Mouse (Mus musculus): ENCODE measurements around the gene Sorbs2. TPM values are rescaled to one million over a fixed set of nuclear protein-coding genes. Genes with fewer than 3 reads are reported as not detected.

Gene Sorbs2
- total and polyA plus RNA-seq, 2 experiments from 2014 or later = 33.2 to 88.8 TPM

DNA sequence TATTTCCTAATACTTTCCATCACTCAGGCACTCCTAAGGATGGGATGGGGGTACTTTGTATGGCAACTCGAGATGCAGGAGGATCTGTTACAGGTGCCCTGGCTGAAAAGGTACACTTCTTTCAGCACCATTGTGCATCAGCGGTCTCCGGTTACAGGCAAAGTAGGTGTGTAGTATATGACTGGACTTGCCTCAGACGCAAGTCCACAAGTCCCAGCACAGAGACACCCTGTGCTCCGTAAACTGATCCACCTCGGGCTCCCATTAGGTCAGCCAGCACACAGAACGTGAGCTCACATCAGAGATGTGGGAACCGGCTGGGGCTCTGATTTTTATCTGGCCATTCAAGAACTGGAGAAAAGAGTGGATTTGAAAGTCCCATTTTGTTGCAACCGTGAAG lies 29.0 kb downstream of the Sorbs2 start:
- WGBS = 89% methylated on average over 9 of the region's 9 CpGs
- no peak for ATAC-seq

DNA sequence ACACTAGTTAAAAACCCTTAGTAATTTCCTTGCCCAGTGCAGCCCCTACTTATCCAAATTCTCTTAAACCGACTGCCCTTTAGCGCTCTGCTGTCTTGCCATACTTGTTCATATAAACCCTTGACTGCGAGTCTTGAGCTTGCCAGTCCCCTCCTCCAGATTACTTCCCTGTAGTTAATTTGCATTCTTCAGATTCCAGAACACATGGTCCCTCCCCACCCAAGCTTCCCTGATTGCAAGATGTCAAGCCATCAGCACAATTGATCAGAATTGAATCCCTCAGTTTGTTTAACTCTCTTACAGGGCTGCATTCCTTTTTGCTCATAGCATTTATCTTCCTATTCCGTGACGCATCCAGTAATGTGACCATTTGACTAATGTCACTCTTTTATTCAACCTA lies 32.9 kb downstream of the Sorbs2 start:
- no peak overlapping the region for H3K27ac ChIP-seq (ENCODE audit: low read depth, low read length)
- no peaks in the 10 kb centered on the region for H3K27me3 ChIP-seq (ENCODE audit: insufficient read depth, low read length)
- no peak for TF ChIP-seq CTCF (IDR thresholded peaks at IDR 0.05; ENCODE audit: low read depth)
- no peaks in the 10 kb centered on the region for H3K9me3 ChIP-seq (ENCODE audit: low read length)
- no peak overlapping the region for H3K4me3 ChIP-seq (ENCODE audit: low read depth, low read length)
- no peak overlapping the region for H3K9ac ChIP-seq
- WGBS = 66% methylated on average over 5 of the region's 5 CpGs
- DNase-seq (no peak), ATAC-seq (no peak)
- H3K4me1 ChIP-seq (ENCODE audit: insufficient read depth) = no peaks in the 10 kb centered on the region
- H3K4me2 ChIP-seq (ENCODE audit: low read depth) = no peak overlapping the region
- no peaks in the 10 kb centered on the region for H3K36me3 ChIP-seq (ENCODE audit: insufficient read depth)

More for the DNA sequence above, 29.0 kb downstream of the Sorbs2 start:
- Histone ChIP-seq H3K27ac (ENCODE audit: low read depth, low read length) (no peak overlapping the region), H3K4me2 (ENCODE audit: low read depth) (no peak overlapping the region), H3K9ac (no peak overlapping the region), H3K27me3 (ENCODE audit: insufficient read depth, low read length) (no peaks in the 10 kb centered on the region), H3K4me3 (ENCODE audit: low read depth, low read length) (no peak overlapping the region), H3K36me3 (ENCODE audit: insufficient read depth) (no peaks in the 10 kb centered on the region), H3K9me3 (ENCODE audit: low read length) (no peaks in the 10 kb centered on the region), H3K4me1 (ENCODE audit: insufficient read depth) (no peaks in the 10 kb centered on the region)
- TF ChIP-seq CTCF (IDR thresholded peaks at IDR 0.05; ENCODE audit: low read depth) = no peak
- DNase-seq = no peak

DNA sequence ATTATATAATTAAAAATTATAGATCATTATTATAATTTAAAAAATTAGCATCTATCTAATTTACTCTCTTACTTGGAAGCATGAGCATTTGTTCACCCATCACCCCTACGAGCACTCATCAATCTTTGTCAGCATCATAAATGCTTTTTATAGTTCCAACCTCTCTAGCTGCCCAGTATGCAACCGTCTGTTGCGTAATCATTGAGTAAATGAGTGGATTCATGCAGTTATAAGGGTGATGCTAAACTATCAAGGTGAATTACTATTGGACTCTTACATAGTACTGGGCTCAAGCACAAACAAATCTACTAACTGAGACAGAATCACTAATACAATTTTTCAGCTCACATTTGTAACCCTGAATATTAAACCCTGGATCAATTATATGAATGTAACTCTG lies 44.6 kb downstream of the Sorbs2 start:
- no peak for TF ChIP-seq CTCF (IDR thresholded peaks at IDR 0.05; ENCODE audit: low read depth)
- WGBS = 92% methylated on average over 3 of the region's 3 CpGs
- Histone ChIP-seq H3K4me3 (ENCODE audit: low read depth, low read length) (no peak overlapping the region), H3K27ac (ENCODE audit: low read depth, low read length) (no peak overlapping the region), H3K9ac (no peak overlapping the region), H3K36me3 (ENCODE audit: insufficient read depth) (no peaks in the 10 kb centered on the region), H3K27me3 (ENCODE audit: insufficient read depth, low read length) (no peaks in the 10 kb centered on the region), H3K9me3 (ENCODE audit: low read length) (no peaks in the 10 kb centered on the region), H3K4me2 (ENCODE audit: low read depth) (no peak overlapping the region), H3K4me1 (ENCODE audit: insufficient read depth) (no peaks in the 10 kb centered on the region)
- no peak for ATAC-seq
- no peak for DNase-seq

DNA sequence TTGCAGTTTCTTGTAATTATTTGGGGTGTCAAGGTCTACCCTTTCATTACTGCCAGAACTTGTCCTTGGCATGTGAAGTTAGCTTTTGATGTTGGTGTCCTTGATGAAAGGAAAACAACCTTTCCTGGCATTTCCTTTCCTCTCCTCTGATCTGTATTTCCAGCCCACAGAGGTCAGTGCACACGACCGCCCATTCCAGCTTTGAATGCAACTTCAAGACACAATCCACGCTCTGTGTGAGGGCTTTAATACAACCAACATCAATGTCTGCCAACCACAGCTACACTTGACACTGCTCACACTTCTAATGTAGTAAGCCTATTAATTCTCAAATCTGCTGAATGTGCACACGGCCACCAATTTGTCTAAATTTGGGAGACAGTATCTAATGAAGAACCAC lies 47.0 kb downstream of the Sorbs2 start:
- no peak overlapping the region for H3K4me2 ChIP-seq (ENCODE audit: low read depth)
- no peak overlapping the region for H3K27ac ChIP-seq (ENCODE audit: low read depth, low read length)
- H3K9ac ChIP-seq = no peak overlapping the region
- no peaks in the 10 kb centered on the region for H3K27me3 ChIP-seq (ENCODE audit: insufficient read depth, low read length)
- no peak overlapping the region for H3K4me3 ChIP-seq (ENCODE audit: low read depth, low read length)
- DNase-seq = no peak
- ATAC-seq = no peak
- WGBS = 53% methylated on average over 4 of the region's 4 CpGs
- no peaks in the 10 kb centered on the region for H3K9me3 ChIP-seq (ENCODE audit: low read length)
- peaks cover 12% of the 10 kb centered on the region; the same call in 1 of the 2 replicates for H3K4me1 ChIP-seq (ENCODE audit: insufficient read depth)
- TF ChIP-seq CTCF (IDR thresholded peaks at IDR 0.05; ENCODE audit: low read depth) = no peak
- H3K36me3 ChIP-seq (ENCODE audit: insufficient read depth) = no peaks in the 10 kb centered on the region

DNA sequence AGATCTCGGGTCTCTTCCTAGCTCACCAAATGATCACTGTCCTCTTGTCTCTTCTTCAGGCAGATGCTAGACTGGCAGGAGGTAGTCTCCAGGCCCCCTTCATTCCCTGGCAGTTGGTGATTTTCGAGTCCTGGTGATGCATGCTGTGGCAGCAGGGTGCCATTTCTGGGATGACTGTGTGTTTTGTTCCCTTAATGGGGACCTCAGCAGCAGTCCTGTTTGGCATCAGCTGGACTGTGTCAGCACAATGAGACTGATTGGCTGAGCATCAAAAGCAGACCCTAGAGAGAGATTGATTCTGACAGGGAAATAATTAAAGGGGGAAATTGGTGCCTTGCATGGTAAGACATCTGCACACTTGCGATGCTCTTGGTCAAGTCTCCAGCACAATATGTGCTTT lies 50.3 kb downstream of the Sorbs2 start:
- peak; percentile 89 for ATAC-seq
- no peak overlapping the region for H3K9ac ChIP-seq
- H3K4me1 ChIP-seq (ENCODE audit: insufficient read depth) = peaks cover 12% of the 10 kb centered on the region; the same call in 1 of the 2 replicates
- no peak overlapping the region for H3K4me3 ChIP-seq (ENCODE audit: low read depth, low read length)
- no peaks in the 10 kb centered on the region for H3K27me3 ChIP-seq (ENCODE audit: insufficient read depth, low read length)
- no peak overlapping the region for H3K4me2 ChIP-seq (ENCODE audit: low read depth)
- WGBS = 3% methylated on average over 3 of the region's 3 CpGs
- H3K27ac ChIP-seq (ENCODE audit: low read depth, low read length) = peak overlapping the region; percentile 16; the same call in 1 of the 2 replicates
- no peaks in the 10 kb centered on the region for H3K9me3 ChIP-seq (ENCODE audit: low read length)
- no peak for TF ChIP-seq CTCF (IDR thresholded peaks at IDR 0.05; ENCODE audit: low read depth)
- no peaks in the 10 kb centered on the region for H3K36me3 ChIP-seq (ENCODE audit: insufficient read depth)
- DNase-seq = peak; percentile 76

DNA sequence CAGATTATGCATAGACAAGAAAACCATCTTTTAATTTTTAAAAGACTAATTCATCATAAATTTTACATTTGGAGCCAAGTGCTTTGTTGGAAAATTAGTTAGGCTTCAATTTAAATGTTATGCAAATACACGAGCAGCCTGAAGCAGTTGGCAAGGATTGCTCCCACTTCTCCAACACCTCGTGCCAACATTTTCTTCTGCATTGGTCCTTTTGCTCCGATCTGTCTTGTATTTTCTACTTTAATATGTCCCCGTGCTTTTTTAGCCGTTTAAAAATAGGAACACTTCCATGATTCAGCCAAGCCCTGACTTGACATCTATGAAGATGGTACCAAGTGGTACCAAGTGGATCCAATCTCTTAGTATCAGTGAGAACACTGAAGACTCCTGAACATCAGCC lies 50.8 kb downstream of the Sorbs2 start:
- ATAC-seq (peak; percentile 61), DNase-seq (peak; percentile 59)
- H3K4me1 ChIP-seq (ENCODE audit: insufficient read depth) = peaks cover 12% of the 10 kb centered on the region; the same call in 1 of the 2 replicates
- H3K9ac ChIP-seq = no peak overlapping the region
- H3K27ac ChIP-seq (ENCODE audit: low read depth, low read length) = peak overlapping the region; percentile 50; the same call in 1 of the 2 replicates
- H3K36me3 ChIP-seq (ENCODE audit: insufficient read depth) = no peaks in the 10 kb centered on the region
- TF ChIP-seq CTCF (IDR thresholded peaks at IDR 0.05; ENCODE audit: low read depth) = no peak
- no peaks in the 10 kb centered on the region for H3K9me3 ChIP-seq (ENCODE audit: low read length)
- WGBS = 23% methylated on average over 5 of the region's 5 CpGs
- no peak overlapping the region for H3K4me2 ChIP-seq (ENCODE audit: low read depth)
- no peaks in the 10 kb centered on the region for H3K27me3 ChIP-seq (ENCODE audit: insufficient read depth, low read length)
- no peak overlapping the region for H3K4me3 ChIP-seq (ENCODE audit: low read depth, low read length)

DNA sequence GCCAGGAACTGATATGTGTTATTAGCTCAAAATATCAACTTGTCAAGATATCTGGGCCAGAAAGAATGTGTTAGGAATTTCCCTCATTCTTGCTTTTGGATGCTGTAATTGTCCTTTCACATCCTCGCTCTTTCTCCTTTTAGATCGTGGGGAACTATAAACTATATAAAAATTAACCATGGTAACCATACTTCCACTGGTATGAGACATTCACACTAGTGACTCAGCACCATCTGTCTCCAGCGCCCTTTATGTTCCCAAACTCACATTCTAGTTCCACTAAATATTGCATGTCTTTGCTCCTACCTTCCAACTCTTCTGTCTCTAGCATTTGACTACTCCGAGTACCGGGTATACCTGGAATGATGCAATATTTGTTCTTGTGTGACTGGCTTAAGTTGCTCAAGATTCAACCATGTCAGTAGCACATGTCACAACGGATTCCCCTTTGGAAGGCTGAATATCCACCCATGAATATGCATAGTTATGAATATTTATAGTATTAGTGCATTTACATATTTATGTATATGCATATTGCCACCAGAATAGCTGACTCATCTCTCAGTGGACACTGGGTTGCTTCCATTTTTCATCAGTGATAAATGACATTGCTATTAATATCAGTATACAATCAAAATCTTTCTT lies 51.7 kb downstream of the Sorbs2 start:
- Histone ChIP-seq H3K4me3 (ENCODE audit: low read depth, low read length) (no peak overlapping the region), H3K36me3 (ENCODE audit: insufficient read depth) (no peaks in the 10 kb centered on the region), H3K4me2 (ENCODE audit: low read depth) (no peak overlapping the region), H3K27ac (ENCODE audit: low read depth, low read length) (peak overlapping the region; percentile 50), H3K9ac (no peak overlapping the region), H3K9me3 (ENCODE audit: low read length) (no peaks in the 10 kb centered on the region), H3K27me3 (ENCODE audit: insufficient read depth, low read length) (no peaks in the 10 kb centered on the region), H3K4me1 (ENCODE audit: insufficient read depth) (peaks cover 12% of the 10 kb centered on the region; the same call in 1 of the 2 replicates)
- DNase-seq = peak; percentile 42
- peak; percentile 19 for ATAC-seq
- WGBS = 57% methylated on average over 6 of the region's 6 CpGs
- TF ChIP-seq CTCF (IDR thresholded peaks at IDR 0.05; ENCODE audit: low read depth) = no peak
